Mouse (Mus musculus) monocyte, adult 5-6 weeks (primary cell): ENCODE data around the gene Rnf111. TPM values are rescaled to one million over a fixed set of nuclear protein-coding genes. Genes with fewer than 3 reads are reported as not detected.

ENCODE experiments used
- total RNA-seq: library from RNA; stranded (forward); fragments of 200-1000, 200-491, 200-594 nt; gene quantifications from 3 replicates; pipeline ENCODE4 v1.2.3, GENCODE M21; 2017

Gene Rnf111
- total RNA-seq, 1 experiment from 2014 or later = 57.7 TPM

Other genes with a start within 250 kb of the Rnf111 start
- gene Ccnb2, start 82.2 kb downstream of the Rnf111 start, total RNA-seq = 0.38 to 1.5 TPM (median 0.96 TPM) in 3 replicates
- 121 to 160 TPM (median 139 TPM) in 3 replicates for gene Sltm, start 39.0 kb upstream of the Rnf111 start, total RNA-seq
- 1.2 to 2.9 TPM in 2 of 3 replicates, not detected in the other for gene Gm10642, start 152.5 kb upstream of the Rnf111 start, total RNA-seq
- gene Mindy2, start 153.4 kb upstream of the Rnf111 start, total RNA-seq = 29.6 to 34.1 TPM (median 31.8 TPM) in 3 replicates
- 48.9 to 70.6 TPM (median 59.7 TPM) in 3 replicates for gene Adam10, start 175.3 kb upstream of the Rnf111 start, total RNA-seq